ENCODE assay signal across 30 mouse cellular contexts in genomic region chr10:89578801-89579200, GRCm38 (mm10). TPM values are rescaled to one million over a fixed set of nuclear protein-coding genes. Genes with fewer than 3 reads are reported as not detected.
A peak's percentile ranks its signal among the peaks of the same experiment; 100 is the strongest.
DNase-seq lines count a peak whose midpoint lies in the region; ATAC-seq and TF ChIP-seq lines count a peak whose summit lies in the region.
"Had no signal": no experiment of that assay in that cellular context is flagged by ENCODE, and none has a peak within 500 bp of the region (broad histone marks: within the 10 kb centered on the region; RNA-seq: fewer than 3 reads in every experiment).

No protein-coding gene starts in this region.

- no peaks in the 10 kb centered on the region for H3K36me3 ChIP-seq in thymus, adult 2 months (ENCODE audit: control insufficient read depth, insufficient read depth, low read length)
- H3K36me3 ChIP-seq: forebrain, embryonic 10.5 days; heart, embryonic 13.5 days had no signal

- ATAC-seq in megakaryocyte progenitor cell, adult 5-6 weeks (replicated peaks; ENCODE audit: poor library complexity), result no peak
- ATAC-seq: activated CD4-positive, CD25-positive, alpha-beta regulatory T cell, adult 4 months; CD4-positive, CD25-positive, alpha-beta regulatory T cell, adult 4 months; forebrain, embryonic 13.5 days; forebrain, postnatal 0 days; hindbrain, postnatal 0 days had no signal

- no peaks in the 10 kb centered on the region for H3K4me1 ChIP-seq in thymus, adult 2 months (replicated peaks; ENCODE audit: control insufficient read depth, insufficient read depth, low read length)
- H3K4me1 ChIP-seq: forebrain, embryonic 10.5 days; forebrain, embryonic 13.5 days; heart, embryonic 13.5 days had no signal

- intact Hi-C loops in left cerebral cortex, postnatal 10 days (cut with DNase I), result no loop called here

- DNase-seq in thymus, adult 2 months, result peak; percentile 24
- no peak for DNase-seq in thymus, postnatal 0 days (ENCODE audit: low spot score)
- peak; percentile 30 to 37 for DNase-seq in thymus, postnatal 10 days (ENCODE audit: low spot score in 2 of 2)
- DNase-seq in thymus, postnatal 36 days, result peak; percentile 23 to 47
- no peak for DNase-seq in c-Kit-positive CD71-positive TER-119-positive erythroid progenitor cells, embryonic 14.5 days (ENCODE audit: low spot score)
- no peak for DNase-seq in left cerebral cortex, postnatal 10 days (ENCODE audit: extremely low spot score in 1 of 2, low spot score in 2 of 2)
- DNase-seq: adrenal gland, adult 8-10 months; adrenal gland, postnatal 25 days; B cell, adult 2 months; cerebellum, adult 18-20 months; cerebellum, adult 9-10 months; cerebellum, postnatal 14 days; forebrain, postnatal 0 days; gastrocnemius, adult 2 months; gastrocnemius, postnatal 14 days; heart, adult 18-20 months; heart, postnatal 14 days; heart, postnatal 4 days had no signal

- TF ChIP-seq CTCF in thymus, adult 2 months (IDR thresholded peaks at IDR 0.05; ENCODE audit: borderline replicate concordance, control insufficient read depth, extremely low read depth, insufficient read depth, low read length, poor library complexity), result no peak

- H3K27ac ChIP-seq in thymus, adult 2 months (ENCODE audit: control insufficient read depth, insufficient read depth, low read length), result no peak overlapping the region
- H3K27ac ChIP-seq: forebrain, embryonic 10.5 days; forebrain, embryonic 13.5 days; gastrocnemius, adult 2 months; heart, embryonic 13.5 days; hindbrain, embryonic 14.5 days; hindbrain, postnatal 0 days had no signal

- TF ChIP-seq POLR2A in thymus, adult 2 months (IDR thresholded peaks at IDR 0.05; ENCODE audit: control insufficient read depth, extremely low read depth, insufficient read depth, low read length, poor library complexity), result no peak

- H3K4me3 ChIP-seq in thymus, adult 2 months (ENCODE audit: control insufficient read depth, insufficient read depth, low read length), result no peak overlapping the region
- H3K4me3 ChIP-seq: forebrain, embryonic 10.5 days; forebrain, embryonic 13.5 days; gastrocnemius, adult 2 months; heart, embryonic 13.5 days had no signal

- H3K27me3 ChIP-seq in thymus, adult 2 months (ENCODE audit: control insufficient read depth, insufficient read depth, low read length), result no peaks in the 10 kb centered on the region
- H3K27me3 ChIP-seq: forebrain, embryonic 13.5 days; heart, embryonic 13.5 days had no signal

- 62% methylated on average over 4 of the region's 4 CpGs for WGBS in thymus, adult 2 months

RNA-seq across cellular contexts. Expression of gene Slc17a8, which starts 42.3 kb away (rescaled TPM):
- 0.10 and 0.12 TPM in 2 replicates for polyA plus RNA-seq in thymus, adult 2 months (2012; rRNA removed)
- polyA plus RNA-seq in thymus, postnatal 0 days (2015; fragmentation: Nextera tagmentation; extraction: Ambion mirVana), result 0.10 and 0.14 TPM in 2 replicates
- total RNA-seq in megakaryocyte progenitor cell, adult 5-6 weeks (2015), result not detected in 2 replicates
- 0.14 TPM in 1 of 2 replicates, not detected in the other for total RNA-seq in megakaryocyte progenitor cell, adult 5-6 weeks (2017)
- total RNA-seq in left cerebral cortex, postnatal 10 days (2021), result 1 to 10 TPM; 5.8 to 8.9 TPM
- total RNA-seq: gastrocnemius, adult 2 months; heart, adult 18-20 months; heart, postnatal 4 days; MEL had no signal
- polyA plus RNA-seq: CD4-positive, CD25-positive, alpha-beta regulatory T cell, adult 4 months had no signal

RNA-seq across cellular contexts. Expression of gene Nr1h4, which starts 45.4 kb away (rescaled TPM):
- polyA plus RNA-seq in thymus, adult 2 months (2012; rRNA removed), result 0.23 TPM in 2 replicates
- 0.20 and 0.30 TPM in 2 replicates for polyA plus RNA-seq in thymus, postnatal 0 days (2015; fragmentation: Nextera tagmentation; extraction: Ambion mirVana)
- total RNA-seq in megakaryocyte progenitor cell, adult 5-6 weeks (2015), result not detected in 2 replicates
- total RNA-seq in megakaryocyte progenitor cell, adult 5-6 weeks (2017), result not detected in 2 replicates
- total RNA-seq in left cerebral cortex, postnatal 10 days (2021), result under 1 TPM; 0.17 to 0.34 TPM
- total RNA-seq: forebrain, postnatal 0 days; gastrocnemius, postnatal 14 days; hindbrain, postnatal 0 days; MEL had no signal
- polyA plus RNA-seq: activated CD4-positive, CD25-positive, alpha-beta regulatory T cell, adult 4 months; CD4-positive, CD25-positive, alpha-beta regulatory T cell, adult 4 months; embryonic facial prominence, embryonic 11.5 days; embryonic facial prominence, embryonic 14.5 days; forebrain, embryonic 10.5 days; forebrain, postnatal 0 days; hindbrain, embryonic 11.5 days had no signal

Comparison
In these comparisons a context has a peak if more than half of its experiments do, and no peak if none do; other contexts are left out.
1. DNase-seq: peak in thymus, adult 2 months (single experiment), thymus, postnatal 10 days (2 of 2) and thymus, postnatal 36 days (2 of 2); none in thymus, postnatal 0 days (single experiment), c-Kit-positive CD71-positive TER-119-positive erythroid progenitor cells, embryonic 14.5 days (single experiment) and left cerebral cortex, postnatal 10 days (0 of 2).
2. RNA of gene Slc17a8, which starts 42.3 kb away (total RNA-seq): 5.8 to 8.9 TPM in left cerebral cortex, postnatal 10 days; 0.14 TPM in megakaryocyte progenitor cell, adult 5-6 weeks; every median in the first group is over 4 times any median in the second.